ENCODE assay signal across 8 mouse cellular contexts in the genomic region with DNA sequence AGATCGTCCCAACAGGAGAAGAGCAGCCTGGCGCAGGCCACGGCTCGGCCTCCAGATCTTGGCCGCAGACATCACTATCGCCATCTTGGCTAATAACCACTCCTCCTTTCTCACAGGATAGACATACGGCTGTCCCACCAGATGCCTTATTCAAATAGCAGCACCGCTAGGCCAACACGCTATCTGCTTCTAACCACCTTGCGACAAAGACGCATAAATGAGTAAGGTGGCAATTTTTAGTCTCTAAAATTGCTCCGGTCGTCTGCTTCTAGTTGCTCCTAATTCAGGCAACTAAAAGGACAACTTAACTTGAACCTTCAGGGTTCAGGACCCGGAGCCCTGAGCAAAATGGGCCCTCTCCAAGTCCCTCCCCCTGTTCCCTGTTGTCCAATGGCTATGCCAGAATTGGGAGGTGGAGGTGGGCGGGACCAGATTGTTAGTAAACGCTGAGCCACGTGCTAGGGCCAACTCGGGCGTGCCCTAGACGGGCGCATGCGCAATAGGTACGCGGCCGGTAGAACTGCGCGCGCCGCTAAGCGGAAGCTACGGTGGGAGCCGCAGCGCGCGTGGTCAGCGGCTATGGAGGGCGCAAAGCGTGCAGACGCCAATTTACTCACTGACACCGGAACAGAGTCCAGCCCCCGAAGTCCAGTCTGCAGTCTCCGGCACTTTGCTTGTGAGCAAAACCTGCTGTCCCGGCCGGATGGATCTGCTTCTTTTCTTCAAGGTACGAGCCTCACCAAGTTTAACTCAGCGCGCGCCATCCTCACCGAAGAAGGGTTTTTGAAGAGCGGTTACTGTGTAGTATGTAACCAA. TPM values are rescaled to one million over a fixed set of nuclear protein-coding genes. Genes with fewer than 3 reads are reported as not detected.
DNase-seq lines count a peak whose midpoint lies in the region; ATAC-seq and TF ChIP-seq lines count a peak whose summit lies in the region.

A gene (minus strand): TSS at position 325 of the 816 bp plus-strand sequence.
A gene (plus strand): TSS at position 508 of the 816 bp plus-strand sequence.

- TF ChIP-seq CTCF in Patski (IDR thresholded peaks at IDR 0.05) = no peak

- peak within 1 kb of the TSS; percentile 89 for H3K4me2 ChIP-seq in hindbrain, embryonic 13.5 days

- peak within 1 kb of the TSS; percentile 77 for H3K9ac ChIP-seq in hindbrain, embryonic 13.5 days

- peak; percentile 98 for DNase-seq in Patski (ENCODE audit: low read depth, low spot score)
- DNase-seq in cerebellum, postnatal 14 days = peak; percentile 99 to 100
- DNase-seq in frontal cortex, postnatal 14 days (ENCODE audit: low spot score in 2 of 2) = peak; percentile 99
- peak; percentile 90 to 93 for DNase-seq in layer of hippocampus, postnatal 25 days (ENCODE audit: extremely low spot score in 1 of 2, low spot score in 1 of 2)
- DNase-seq in lung, postnatal 25 days (ENCODE audit: low spot score) = peak; percentile 100
- peak; percentile 100 for DNase-seq in retina, embryonic 14.5 days (ENCODE audit: low spot score)
- DNase-seq in thymus, postnatal 4 days = peak; percentile 98

- under 1% methylated on average over 50 of the region's 50 CpGs for WGBS in hindbrain, embryonic 13.5 days

- H3K27me3 ChIP-seq in Patski = no peaks in the 10 kb centered on the region
- no peaks in the 10 kb centered on the region for H3K27me3 ChIP-seq in hindbrain, embryonic 13.5 days

- peak; percentile 90 for ATAC-seq in Patski
- ATAC-seq in hindbrain, embryonic 13.5 days (ENCODE audit: low FRiP score) = peak; percentile 98

- peaks cover 21% of the 10 kb centered on the region for H3K36me3 ChIP-seq in hindbrain, embryonic 13.5 days

- no peaks in the 10 kb centered on the region for H3K9me3 ChIP-seq in hindbrain, embryonic 13.5 days

- POLR2A ChIA-PET in Patski (lab: Charles Lee) = interaction anchor here (0.6 to 0.9 kb wide), 2 partner anchors 23 to 60 kb away, joined by 3 to 4 read pairs; no protein-coding TSS in a partner anchor

- peaks cover 36% of the 10 kb centered on the region for H3K4me1 ChIP-seq in hindbrain, embryonic 13.5 days (replicated peaks)

- CTCF ChIA-PET in Patski (lab: Charles Lee) = no interaction called here

- H3K27ac ChIP-seq in hindbrain, embryonic 13.5 days = peak within 1 kb of the TSS; percentile 73

- peak within 1 kb of the TSS; percentile 60 for H3K4me3 ChIP-seq in hindbrain, embryonic 13.5 days

- in situ Hi-C loops in Patski (cut with MboI; ENCODE audit: low pct_unique_long_range_greater_than_20kb) = no loop called here

RNA-seq across cellular contexts. Expression of the first gene that starts in this region (rescaled TPM):
- 72.5 TPM for polyA plus RNA-seq in Patski (2021)
- 46.3 and 49.2 TPM in 2 replicates for polyA plus RNA-seq in hindbrain, embryonic 13.5 days (2015; fragmentation: Nextera tagmentation; extraction: Ambion mirVana)
- 10 to 100 TPM; 40.1 to 45.5 TPM for total RNA-seq in layer of hippocampus, postnatal 25 days (2021)

RNA-seq across cellular contexts. Expression of the second gene that starts in this region (rescaled TPM):
- polyA plus RNA-seq in Patski (2021) = 32.9 TPM
- polyA plus RNA-seq in hindbrain, embryonic 13.5 days (2015; fragmentation: Nextera tagmentation; extraction: Ambion mirVana) = 44.7 and 47.1 TPM in 2 replicates
- total RNA-seq in layer of hippocampus, postnatal 25 days (2021) = 10 to 100 TPM; 26.4 to 30.5 TPM

Comparison
In these comparisons a context has a peak if more than half of its experiments do, and no peak if none do; other contexts are left out.
1. Peak in every context shown above with its lines: DNase-seq, ATAC-seq, H3K4me3 ChIP-seq and H3K27ac ChIP-seq.